Mouse (Mus musculus) thymus, adult 2 months (tissue): ENCODE data around the gene Clec2l. TPM values are rescaled to one million over a fixed set of nuclear protein-coding genes. Genes with fewer than 3 reads are reported as not detected.

Experiments
- DNase-seq: peaks from one replicate; pipeline ENCODE4 v3.0.0; 2021
- H3K27ac ChIP-seq: fragments of 200-500 bp; 2 replicates; pipeline ENCODE4 v1.5.1; 2012; ENCODE audit warnings: low read length, control low read depth; ENCODE audit not compliant: control insufficient read depth, insufficient read depth
- H3K27me3 ChIP-seq: fragments of 200-500 bp; 2 replicates; pipeline ENCODE4 v1.6.1; 2012; ENCODE audit warnings: mild to moderate bottlenecking, low read length, moderate library complexity, mixed read lengths; ENCODE audit not compliant: control insufficient read depth, insufficient read depth
- H3K36me3 ChIP-seq: fragments of 200-500 bp; 2 replicates; pipeline ENCODE4 v1.6.1; 2012; ENCODE audit warnings: mild to moderate bottlenecking, low read length, moderate library complexity; ENCODE audit not compliant: control insufficient read depth, insufficient read depth
- H3K4me1 ChIP-seq: fragments of 200-500 bp; replicated peaks from 2 replicates; pipeline ENCODE4 v1.6.1; 2012; ENCODE audit warnings: low read length; ENCODE audit not compliant: control insufficient read depth, insufficient read depth
- H3K4me3 ChIP-seq: fragments of 200-500 bp; 2 replicates; pipeline ENCODE4 v1.5.1; 2012; ENCODE audit warnings: mild to moderate bottlenecking, low read length, control low read depth, moderate library complexity; ENCODE audit not compliant: control insufficient read depth, insufficient read depth
- CTCF ChIP-seq: fragments of 200-500 bp; IDR thresholded peaks from 2 replicates; pipeline ENCODE4 v1.5.1; 2012; ENCODE audit warnings: mild to moderate bottlenecking, control low read depth, low read length, moderate library complexity, borderline replicate concordance; ENCODE audit not compliant: control insufficient read depth, poor library complexity, insufficient read depth; ENCODE audit errors: extremely low read depth
- POLR2A ChIP-seq: fragments of 200-500 bp; IDR thresholded peaks from 2 replicates; pipeline ENCODE4 v1.6.1; 2012; ENCODE audit warnings: mild to moderate bottlenecking, low read length, control low read depth, moderate library complexity; ENCODE audit not compliant: control insufficient read depth, poor library complexity, insufficient read depth; ENCODE audit errors: extremely low read depth
- WGBS: fragments of 180-500 bp; shearing (Covaris S2); methylation state at CpG from one replicate; pipeline ENCODE4 v1.1.7; 2018; 5-methylcytosine and 5-hydroxymethylcytosine counted together
- polyA plus RNA-seq: library from polyadenylated mRNA; depleted of rRNA; stranded (reverse); fragments of >200 nt; gene quantifications from 2 replicates; pipeline ENCODE4 v1.2.3, GENCODE M21; 2012

The Clec2l gene
- polyA plus RNA-seq, 1 experiment = 0.67 TPM

GRCm38 (mm10) chr6:38627486-38627885, 35.4 kb upstream of the Clec2l start:
- Histone ChIP-seq H3K27me3 (no peaks in the 10 kb centered on the region), H3K4me1 (no peaks in the 10 kb centered on the region), H3K27ac (no peak overlapping the region), H3K4me3 (no peak overlapping the region), H3K36me3 (no peaks in the 10 kb centered on the region)
- DNase-seq = no peak
- 88% methylated on average over 4 of the region's 4 CpGs for WGBS
- TF ChIP-seq POLR2A (no peak), CTCF (no peak)

- no peak for TF ChIP-seq CTCF
- TF ChIP-seq POLR2A = no peak
- H3K4me1 ChIP-seq = no peaks in the 10 kb centered on the region
- H3K27me3 ChIP-seq = no peaks in the 10 kb centered on the region
- DNase-seq = no peak
- no peak overlapping the region for H3K27ac ChIP-seq
- no peak overlapping the region for H3K4me3 ChIP-seq
- H3K36me3 ChIP-seq = no peaks in the 10 kb centered on the region
- WGBS = 100% methylated on average over 1 of the region's 1 CpGs
Measured at GRCm38 (mm10) chr6:38629556-38629955, 33.3 kb upstream of the Clec2l start.

GRCm38 (mm10) chr6:38632826-38633225, 30.0 kb upstream of the Clec2l start:
- no peak overlapping the region for H3K4me3 ChIP-seq

DNA sequence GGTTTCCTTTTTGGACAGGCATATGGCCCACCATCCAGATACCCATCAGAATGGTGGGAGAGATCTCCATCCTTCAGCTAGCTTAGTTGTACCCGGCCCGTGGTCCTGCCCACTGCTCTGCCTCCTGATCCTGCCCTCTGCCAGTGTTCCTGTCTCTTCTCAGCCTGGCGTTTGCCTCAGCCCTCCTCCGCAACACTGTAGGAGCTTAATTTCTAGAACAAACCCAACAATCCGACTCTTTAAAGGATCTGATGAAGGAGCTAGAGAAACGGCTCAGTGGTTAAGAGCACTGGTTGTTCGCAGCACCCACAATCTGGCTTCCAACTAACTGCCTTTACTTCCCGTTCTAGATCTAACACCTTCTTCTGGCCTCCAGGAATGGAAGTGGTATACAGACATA, 28.4 kb upstream of the Clec2l start:
- Histone ChIP-seq H3K27me3 (peaks cover 9% of the 10 kb centered on the region; the same call in 1 of the 2 replicates), H3K27ac (no peak overlapping the region), H3K36me3 (no peaks in the 10 kb centered on the region), H3K4me1 (peaks cover 10% of the 10 kb centered on the region), H3K4me3 (no peak overlapping the region)
- no peak for TF ChIP-seq POLR2A
- TF ChIP-seq CTCF = no peak
- no peak for DNase-seq
- 83% methylated on average over 8 of the region's 8 CpGs for WGBS

More at GRCm38 (mm10) chr6:38632826-38633225, 30.0 kb upstream of the Clec2l start:
- H3K36me3 ChIP-seq = no peaks in the 10 kb centered on the region
- peaks cover 10% of the 10 kb centered on the region for H3K4me1 ChIP-seq
- no peak overlapping the region for H3K27ac ChIP-seq
- DNase-seq = no peak
- 98% methylated on average over 2 of the region's 2 CpGs for WGBS
- TF ChIP-seq POLR2A (no peak), CTCF (no peak)
- H3K27me3 ChIP-seq = peaks cover 9% of the 10 kb centered on the region; the same call in 1 of the 2 replicates

- Histone ChIP-seq H3K27me3 (peaks cover 11% of the 10 kb centered on the region; the same call in 1 of the 2 replicates), H3K4me3 (peak overlapping the region; percentile 23)
- no peak for DNase-seq
Measured at GRCm38 (mm10) chr6:38635941-38636851, 26.7 kb upstream of the Clec2l start.

GRCm38 (mm10) chr6:38636852-38637618, 25.8 kb upstream of the Clec2l start, which contains the start of gene Klrg2:
TSS of gene Klrg2 (minus strand) at chr6:38637242.
- TF ChIP-seq POLR2A (no peak), CTCF (no peak)
- Histone ChIP-seq H3K27ac (no peak within 1 kb of the TSS), H3K4me1 (peaks cover 10% of the 10 kb centered on the region), H3K27me3 (peaks cover 11% of the 10 kb centered on the region; the same call in 1 of the 2 replicates), H3K4me3 (peak within 1 kb of the TSS; percentile 23), H3K36me3 (no peaks in the 10 kb centered on the region)
- WGBS = 3% methylated on average over 60 of the region's 60 CpGs
- peak; percentile 9 for DNase-seq

More at GRCm38 (mm10) chr6:38635941-38636851, 26.7 kb upstream of the Clec2l start:
- H3K27ac ChIP-seq = no peak overlapping the region
- 2% methylated on average over 71 of the region's 72 CpGs for WGBS
- peaks cover 10% of the 10 kb centered on the region for H3K4me1 ChIP-seq
- H3K36me3 ChIP-seq = no peaks in the 10 kb centered on the region
- TF ChIP-seq CTCF = no peak
